Mouse (Mus musculus): ENCODE data around the gene Olfr161.
"Not testable (repeated sequence)": the region's sequence is repeated elsewhere in the genome, so short reads cannot be mapped to it uniquely, and the experiment has no call there.

The Olfr161 gene
- long read RNA-seq, experiment 1, result 0 reads
- long read RNA-seq, experiment 2, result 0 reads

GRCm38 (mm10) chr16:3590691-3591090 is at the start of gene Olfr161:
Olfr161 (plus strand) TSS chr16:3591042.
- intact Hi-C loops (cut with DNase I), result no loop called here

GRCm38 (mm10) chr16:3563553-3563952 is 27.3 kb upstream of the Olfr161 start:
- intact Hi-C loops (cut with DNase I), result no loop called here

DNA sequence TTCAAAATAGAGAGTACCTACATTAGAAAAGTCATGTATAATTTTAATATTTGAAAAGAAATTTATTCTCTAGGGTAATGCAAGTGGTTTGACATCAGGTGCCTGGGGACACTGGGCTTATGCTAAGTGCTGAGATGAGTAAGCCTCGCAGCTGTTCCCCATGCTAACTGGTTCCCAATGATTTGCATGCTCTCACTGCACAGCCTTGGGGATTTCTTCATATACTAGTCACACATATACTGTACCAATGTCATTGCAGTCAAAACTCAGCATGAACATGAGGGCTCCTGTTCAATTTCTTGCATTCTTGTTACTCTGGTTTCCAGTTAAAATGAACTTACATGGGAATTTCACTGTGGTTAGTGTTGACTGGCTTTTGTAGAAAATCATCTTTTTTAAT is 13.2 kb upstream of the Olfr161 start:
- intact Hi-C loops (cut with DNase I), result not testable (repeated sequence)

GRCm38 (mm10) chr16:3578227-3578848 is 12.5 kb upstream of the Olfr161 start:
- intact Hi-C loops (cut with DNase I), result not testable (repeated sequence)

DNA sequence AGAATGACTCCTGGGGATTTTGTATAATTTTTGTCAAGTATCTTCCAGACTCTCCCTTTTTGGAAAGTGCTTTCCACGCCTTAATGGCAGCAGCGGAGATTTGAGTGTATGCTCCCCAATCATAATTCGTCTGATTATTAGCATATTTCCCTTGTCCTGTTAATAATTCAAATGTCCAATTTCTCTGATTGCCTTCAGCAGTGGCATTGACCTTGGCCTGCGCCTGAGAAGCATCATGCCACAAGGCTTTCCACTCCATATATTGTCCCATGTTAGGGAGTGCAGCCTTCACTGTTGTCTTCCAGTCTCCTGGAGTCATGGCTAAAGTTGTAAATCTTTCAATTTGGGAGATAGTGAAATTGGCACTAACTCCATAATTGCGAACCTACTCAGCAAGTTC is 40.5 kb downstream of the Olfr161 start:
- intact Hi-C loops (cut with DNase I), result not testable (repeated sequence)

GRCm38 (mm10) chr16:3632572-3633361 is 41.9 kb downstream of the Olfr161 start:
- intact Hi-C loops (cut with DNase I), result not testable (repeated sequence)
